Mouse (Mus musculus): ENCODE data around the gene Camk2n1. TPM values are rescaled to one million over a fixed set of nuclear protein-coding genes. Genes with fewer than 3 reads are reported as not detected.
A peak's percentile ranks its signal among the peaks of the same experiment; 100 is the strongest.

Camk2n1 gene
- total RNA-seq, 2 experiments from 2014 or later, result 32.9 to 36.4 TPM

DNA sequence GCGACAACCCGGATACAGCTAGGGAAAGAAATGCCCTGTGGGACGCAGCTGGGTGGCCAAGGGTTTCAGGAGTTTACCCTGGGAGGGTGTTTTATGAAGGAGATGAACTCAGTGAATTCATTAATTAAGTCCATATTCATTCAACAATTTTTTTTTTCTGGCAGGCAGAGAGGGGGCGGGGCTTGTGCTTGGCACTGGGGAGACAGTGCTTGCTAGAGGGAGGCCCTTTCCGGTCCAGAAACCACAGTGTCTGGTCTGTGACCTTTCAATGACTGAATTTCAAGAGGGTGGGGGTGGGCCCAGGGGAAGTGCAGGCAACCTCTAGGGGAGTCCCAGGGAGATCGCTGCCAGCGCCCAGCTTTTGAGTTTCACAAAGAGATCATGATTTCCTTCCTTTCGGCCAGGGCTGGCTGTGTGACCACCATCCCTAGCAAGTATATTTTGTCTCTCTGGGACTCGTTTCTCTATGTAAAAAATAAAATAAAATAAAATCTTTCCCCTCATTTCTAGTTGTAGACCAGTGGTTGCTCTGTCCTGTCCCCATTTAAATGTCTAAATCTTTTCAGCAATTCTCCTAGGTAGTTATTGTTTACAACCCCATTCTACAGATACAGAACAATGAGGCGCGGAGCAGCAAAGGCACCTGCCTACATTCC is 9.8 kb downstream of the Camk2n1 start:
- DNase-seq (ENCODE audit: low spot score in 2 of 2), result peak in 1 of 2 experiments; percentile 69

GRCm38 (mm10) chr4:138464667-138465353 is 10.7 kb downstream of the Camk2n1 start:
- peak; percentile 33 to 50 for DNase-seq (ENCODE audit: low spot score in 2 of 2)

- DNase-seq (ENCODE audit: low spot score in 2 of 2), result no peak
Observed at GRCm38 (mm10) chr4:138465446-138465845, 11.3 kb downstream of the Camk2n1 start.

DNA sequence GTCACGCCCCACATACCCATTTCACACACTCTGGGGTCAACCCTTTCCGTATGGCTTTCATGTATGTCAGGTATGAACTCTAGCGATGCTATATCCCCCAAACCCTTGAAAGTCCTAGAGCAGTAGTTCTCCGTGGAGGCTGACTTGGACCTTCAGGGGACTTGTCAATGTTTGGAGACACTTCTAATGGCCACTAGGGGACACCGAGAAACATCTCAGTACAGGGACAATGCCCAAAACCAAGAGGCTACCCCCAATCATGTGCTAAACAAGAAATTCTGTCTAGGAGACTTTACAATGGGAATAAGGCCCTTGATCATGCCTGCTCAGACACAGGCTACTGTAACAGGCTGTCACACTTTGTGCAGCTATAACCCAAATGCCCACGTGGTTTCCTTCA is 12.6 kb downstream of the Camk2n1 start:
- no peak for DNase-seq (ENCODE audit: low spot score in 2 of 2)

- no peak for DNase-seq (ENCODE audit: low spot score in 2 of 2)
Observed at GRCm38 (mm10) chr4:138467451-138467850, 13.3 kb downstream of the Camk2n1 start.

- DNase-seq (ENCODE audit: low spot score in 2 of 2), result no peak
Observed at GRCm38 (mm10) chr4:138469080-138469479, 15.0 kb downstream of the Camk2n1 start.

DNA sequence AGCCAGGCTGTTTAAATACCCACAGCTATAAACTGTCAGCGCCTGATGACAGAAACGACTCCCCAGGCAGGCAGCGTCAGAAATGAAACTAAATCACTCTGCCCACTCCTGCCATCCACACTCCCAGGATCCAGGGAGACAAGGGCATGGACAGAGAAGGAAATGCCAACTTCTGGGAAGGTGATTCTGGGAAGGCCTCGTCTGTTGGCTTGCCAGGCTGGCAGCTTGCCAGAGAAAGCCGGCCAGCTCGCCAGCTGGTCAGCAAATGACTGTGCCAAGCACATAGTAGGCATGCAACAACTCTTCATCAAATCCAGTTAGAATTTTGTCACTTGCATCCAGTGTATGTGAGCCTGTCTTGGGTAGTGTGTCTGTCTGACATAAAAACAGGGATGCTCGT is 17.1 kb downstream of the Camk2n1 start:
- no peak for DNase-seq (ENCODE audit: low spot score in 2 of 2)

DNA sequence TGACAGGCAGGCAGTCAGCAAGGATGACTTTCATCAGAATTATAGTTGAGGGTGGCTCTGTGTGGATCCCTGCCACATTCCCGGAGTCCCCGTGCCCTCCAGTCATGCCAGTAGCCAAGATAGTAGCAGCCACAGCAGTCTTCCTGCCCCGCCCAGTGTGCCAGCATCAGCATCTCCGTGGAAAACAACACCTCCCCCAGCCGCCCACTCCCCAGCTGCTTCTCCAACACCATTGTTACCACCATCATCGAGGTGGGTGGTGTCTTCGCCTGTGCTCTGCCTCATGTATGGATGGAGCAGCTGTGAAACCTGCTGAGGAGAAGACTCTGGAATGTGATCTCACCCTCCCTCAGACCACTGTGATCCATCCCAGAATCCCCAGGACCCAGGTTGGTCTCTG is 25.5 kb downstream of the Camk2n1 start:
- DNase-seq (ENCODE audit: low spot score in 2 of 2), result no peak

DNA sequence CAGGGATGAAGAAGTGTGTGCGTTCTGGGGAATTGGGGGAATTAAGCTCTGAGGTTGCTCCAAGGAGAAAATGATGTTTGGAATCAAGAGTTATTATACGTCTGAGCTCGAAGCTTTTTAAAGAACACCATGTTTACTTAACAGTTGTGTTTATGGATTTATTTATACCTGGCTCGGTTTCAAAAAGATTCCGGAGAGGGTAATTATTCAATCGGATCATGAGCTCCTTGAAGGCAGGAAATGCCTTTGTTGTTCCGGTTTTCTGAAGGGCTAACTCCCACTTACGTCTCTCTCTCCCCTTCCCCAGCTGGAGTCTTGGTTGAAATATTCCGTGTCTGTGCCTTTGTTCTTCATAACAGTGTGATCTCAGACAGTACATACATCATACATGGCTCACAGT is 26.8 kb downstream of the Camk2n1 start:
- DNase-seq (ENCODE audit: low spot score in 2 of 2), result no peak

DNA sequence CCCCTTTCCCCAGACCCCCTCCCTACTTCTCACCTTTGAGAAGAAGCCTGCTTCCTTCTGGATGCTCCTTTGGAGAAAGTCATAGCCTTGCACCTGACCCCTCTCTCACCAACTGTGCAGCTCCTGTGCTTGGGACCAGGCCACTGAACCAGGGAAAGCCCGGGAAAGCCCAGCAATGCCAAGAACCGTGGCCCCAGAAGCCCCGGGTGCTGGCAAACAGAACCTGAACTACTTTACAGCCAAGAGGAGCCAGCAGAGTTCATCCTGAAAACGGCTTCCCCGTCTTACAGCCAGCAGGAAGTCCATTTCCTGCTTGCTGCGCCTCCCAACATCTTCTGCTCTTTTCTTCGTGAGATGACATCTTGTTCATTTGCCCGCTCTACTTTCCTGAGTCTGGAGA is 28.6 kb downstream of the Camk2n1 start:
- DNase-seq (ENCODE audit: low spot score in 2 of 2), result no peak

DNA sequence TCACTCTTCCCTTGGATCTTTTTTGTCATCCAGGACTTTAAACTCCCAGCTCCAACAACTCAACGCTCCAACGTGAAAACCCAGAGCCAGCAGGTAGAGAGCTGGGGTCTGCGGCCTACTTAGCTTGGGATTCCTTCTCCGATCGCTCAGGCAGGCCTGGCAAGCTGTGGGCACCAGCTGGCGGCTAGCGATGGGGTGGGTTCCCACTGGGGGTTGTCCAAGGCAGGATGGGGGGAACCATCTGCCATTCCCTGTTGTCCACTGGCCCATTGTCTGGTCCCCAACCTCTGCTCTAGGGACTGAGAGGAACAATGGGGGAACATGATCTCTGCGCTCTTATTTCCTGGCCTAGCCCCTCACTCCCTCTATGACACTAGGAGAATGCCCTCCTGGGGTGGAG is 34.1 kb downstream of the Camk2n1 start:
- DNase-seq (ENCODE audit: low spot score in 2 of 2), result no peak

DNA sequence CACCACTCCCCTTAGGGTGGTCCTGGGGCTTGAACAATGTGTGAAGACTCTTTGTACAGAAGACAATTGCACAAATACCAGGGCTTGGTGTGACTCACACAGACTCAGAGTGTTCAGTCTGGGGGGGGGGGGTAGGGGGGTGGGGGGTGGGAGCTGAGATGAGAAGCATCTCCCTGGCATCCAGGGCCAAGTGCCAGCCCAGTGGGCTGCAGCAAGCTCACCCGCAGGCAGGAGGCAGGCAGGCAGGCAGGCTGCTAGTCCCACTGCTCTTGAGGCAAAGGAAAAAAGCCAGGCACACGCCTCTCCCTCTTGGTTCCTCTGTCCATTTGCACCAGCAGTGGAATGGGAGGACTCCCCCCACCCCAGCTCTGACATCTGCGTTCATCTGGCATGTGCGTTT is 37.0 kb downstream of the Camk2n1 start:
- DNase-seq (ENCODE audit: low spot score in 2 of 2), result no peak

- DNase-seq (ENCODE audit: low spot score in 2 of 2), result no peak
Observed at GRCm38 (mm10) chr4:138493161-138494001, 39.3 kb downstream of the Camk2n1 start.

DNA sequence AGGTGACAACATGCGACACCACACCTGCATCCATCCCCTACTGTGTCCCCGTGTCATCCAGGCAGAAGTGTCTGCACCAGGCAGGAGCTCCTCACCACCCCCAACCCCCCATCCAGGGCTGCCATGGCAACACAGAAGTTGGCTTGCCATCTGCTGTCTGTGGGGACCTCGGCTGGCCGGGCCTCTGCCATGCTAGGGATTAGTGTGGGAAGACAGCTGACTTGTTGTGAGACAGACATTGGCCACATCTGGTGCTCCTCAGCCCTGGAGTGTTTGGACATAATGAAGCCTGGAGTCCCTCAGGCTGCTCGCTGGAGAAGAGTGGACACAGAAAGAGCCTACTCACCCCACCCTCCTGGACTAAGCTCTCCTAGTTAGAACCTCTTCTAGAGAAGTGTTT is 40.8 kb downstream of the Camk2n1 start:
- DNase-seq (ENCODE audit: low spot score in 2 of 2), result no peak

DNA sequence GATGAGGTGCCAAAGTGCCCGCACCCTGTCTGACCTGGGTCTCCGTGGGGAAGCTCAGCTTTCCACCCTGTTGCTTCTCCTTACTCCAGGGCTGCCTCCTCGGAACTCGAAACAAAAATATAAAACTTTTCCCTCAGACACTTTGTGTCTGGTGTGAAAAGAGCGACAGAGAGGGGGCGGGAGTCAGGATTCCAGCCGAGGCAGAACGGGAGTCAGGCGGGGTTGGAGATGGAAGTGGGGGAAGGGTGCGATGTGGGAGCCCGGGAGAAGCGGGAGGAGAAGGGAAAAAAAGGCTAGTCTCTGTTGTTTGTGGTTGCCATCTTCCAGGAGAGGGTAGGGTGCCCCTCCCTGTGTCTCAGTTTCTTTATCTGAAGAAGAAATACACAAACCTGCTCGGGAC is 41.7 kb downstream of the Camk2n1 start:
- no peak for DNase-seq (ENCODE audit: low spot score in 2 of 2)

DNA sequence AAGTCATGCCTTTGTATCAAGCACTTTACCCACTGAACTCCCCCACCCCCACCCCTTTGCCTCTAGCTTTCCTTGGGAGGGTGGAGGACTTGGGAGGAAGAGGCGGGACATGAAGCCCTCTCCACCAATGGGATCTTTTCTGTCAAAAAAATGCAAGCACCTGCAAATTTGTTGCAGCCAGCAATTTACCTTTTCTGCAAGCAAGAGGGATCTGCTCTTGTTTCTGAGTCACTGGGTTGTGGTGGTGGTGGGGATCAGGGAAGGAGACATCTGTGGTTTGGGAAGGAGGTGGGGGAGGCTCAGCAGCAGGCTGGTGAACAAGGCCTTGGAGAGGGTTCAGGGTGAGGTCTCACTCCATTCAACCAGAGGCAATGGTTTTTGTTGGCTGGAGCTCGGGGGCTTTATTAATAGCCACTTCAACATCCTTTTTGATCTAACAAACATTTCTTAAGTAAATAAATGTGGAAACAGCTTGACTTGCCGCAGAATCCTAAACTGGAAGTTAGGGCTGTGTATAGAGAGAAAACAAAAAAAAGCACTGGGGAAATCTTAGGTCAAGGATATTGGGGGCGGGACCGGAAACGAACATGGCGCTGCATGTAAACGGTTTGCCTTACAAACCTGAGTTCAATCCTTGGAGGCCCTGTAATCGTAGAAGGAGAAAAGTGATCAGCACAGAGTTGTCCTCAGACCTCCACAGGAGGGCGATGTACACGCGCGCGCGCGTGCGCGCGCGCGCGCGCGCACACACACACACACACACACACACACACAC is 42.8 kb downstream of the Camk2n1 start:
- DNase-seq (ENCODE audit: low spot score in 2 of 2), result no peak

- no peak for DNase-seq (ENCODE audit: low spot score in 2 of 2)
Observed at GRCm38 (mm10) chr4:138499856-138500645, 45.9 kb downstream of the Camk2n1 start.

DNA sequence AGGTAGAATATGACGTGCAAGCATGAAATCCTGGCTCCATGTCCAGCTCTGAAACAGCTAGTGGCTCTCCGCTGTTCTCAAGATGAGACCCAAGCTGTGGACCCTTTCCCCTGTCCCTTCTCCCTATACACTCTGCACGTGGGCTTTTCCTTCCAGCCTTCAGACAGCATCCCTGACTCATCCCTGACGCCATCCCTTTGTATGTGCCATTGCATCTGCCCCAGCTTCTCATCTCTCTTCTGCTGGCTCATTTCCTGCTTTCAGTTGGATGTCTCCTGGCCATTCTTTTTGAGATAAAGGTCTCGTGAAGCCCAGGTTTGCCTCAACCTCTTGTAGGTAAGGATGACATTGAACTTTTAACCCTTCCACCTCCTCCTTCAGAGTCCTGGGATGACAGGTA is 46.9 kb downstream of the Camk2n1 start:
- no peak for DNase-seq (ENCODE audit: low spot score in 2 of 2)

DNA sequence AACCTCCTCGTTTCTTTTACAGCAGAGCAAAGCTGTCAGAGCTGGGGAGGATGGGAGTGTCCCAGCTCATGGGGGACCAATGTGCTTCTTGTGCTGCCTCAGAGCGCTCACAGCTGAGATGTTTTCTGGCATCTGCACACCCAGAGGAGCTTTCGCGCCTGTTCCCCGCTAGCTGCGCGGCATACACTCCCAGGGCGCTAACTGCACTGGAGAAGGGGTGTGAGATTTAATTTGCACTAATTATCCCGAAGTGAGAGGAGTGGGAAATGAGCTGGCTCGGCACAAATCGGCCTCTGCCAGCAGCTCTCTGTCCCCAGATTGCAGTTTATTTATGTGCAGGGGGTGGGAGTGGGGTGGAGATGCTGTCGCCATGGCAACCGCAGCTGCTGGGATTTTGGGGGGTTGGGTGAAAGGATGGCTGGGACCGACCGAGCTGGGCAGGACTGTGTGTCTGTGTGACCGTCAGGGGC is 50.6 kb downstream of the Camk2n1 start:
- DNase-seq (ENCODE audit: low spot score in 2 of 2), result no peak

GRCm38 (mm10) chr4:138505171-138505870 is 51.2 kb downstream of the Camk2n1 start:
- no peak for DNase-seq (ENCODE audit: low spot score in 2 of 2)

Measured in adrenal gland, postnatal 4 days (tissue).